Mouse (Mus musculus) erythroblast, embryonic 14.5 days (primary cell): ENCODE data around the gene Upf3a.

ENCODE experiments used
- GATA1 ChIP-seq: IDR thresholded peaks from 2 replicates; pipeline ENCODE4 v1.6.1; 2012; ENCODE audit warnings: low read length, inconsistent platforms, mixed read lengths
- TAL1 ChIP-seq: IDR thresholded peaks from 3 replicates; pipeline ENCODE4 v1.6.1; 2012; ENCODE audit warnings: low read length, inconsistent platforms, mixed read lengths

DNA sequence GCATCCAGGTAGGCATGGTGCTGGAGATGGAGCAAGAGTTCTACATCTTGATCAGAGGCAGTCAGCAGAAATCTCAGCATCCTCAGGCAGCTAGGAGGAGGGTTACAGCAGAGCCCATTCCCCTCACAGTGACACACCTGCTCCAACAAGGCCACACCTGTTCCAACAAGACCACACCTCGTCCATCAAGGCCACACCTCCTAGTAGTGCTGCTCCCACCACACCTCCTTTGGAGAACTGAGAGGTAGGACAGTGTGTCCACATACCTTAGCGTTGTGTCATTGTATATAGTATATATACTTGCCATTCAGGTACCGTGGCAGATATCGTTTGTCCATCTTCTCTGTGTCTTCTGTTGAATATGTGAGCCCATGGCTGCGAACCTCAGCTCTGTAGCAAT, 12.3 kb downstream of the Upf3a start:
- TF ChIP-seq TAL1: no peak
- TF ChIP-seq GATA1: no peak
